Mouse (Mus musculus): ENCODE data around the gene Pih1d1. TPM values are rescaled to one million over a fixed set of nuclear protein-coding genes. Genes with fewer than 3 reads are reported as not detected.

Pih1d1 gene
- total RNA-seq, 1 experiment: 70.2 TPM

GRCm38 (mm10) chr7:45158991-45159390 lies 4.9 kb downstream of the Pih1d1 start:
- no peak overlapping the region for H3K27ac ChIP-seq (ENCODE audit: insufficient read depth, low read depth, low read length, poor library complexity, severe bottlenecking)
- TF ChIP-seq MAFK (IDR thresholded peaks at IDR 0.05; ENCODE audit: insufficient read depth, low read depth, low read length) (no peak), CHD2 (IDR thresholded peaks at IDR 0.05; ENCODE audit: low read depth, low read length) (no peak), ZC3H11A (IDR thresholded peaks at IDR 0.05; ENCODE audit: borderline replicate concordance, low read depth, low read length) (no peak), HCFC1 (IDR thresholded peaks at IDR 0.05; ENCODE audit: borderline replicate concordance, insufficient read depth, low read length) (no peak), ZNF384 (IDR thresholded peaks at IDR 0.05; ENCODE audit: low read depth, low read length) (no peak)
- no peak for DNase-seq (ENCODE audit: low read depth, low spot score)
- peaks cover under 1 to 5% of the 10 kb centered on the region in 2 experiments; a peak in 2 of 4 replicates for H3K4me1 ChIP-seq (ENCODE audit: control insufficient read depth in 2 of 2, insufficient read depth in 2 of 2, low read length in 2 of 2, poor library complexity in 1 of 2)
- no peak overlapping the region for H3K9ac ChIP-seq (ENCODE audit: insufficient read depth, low read depth, low read length, poor library complexity, severe bottlenecking)
- no peak overlapping the region for H3K4me3 ChIP-seq (ENCODE audit: insufficient read depth in 1 of 2, low read depth in 1 of 2, low read length in 2 of 2, poor library complexity in 1 of 2, severe bottlenecking in 1 of 2)
- in situ Hi-C loops (cut with MboI; ENCODE audit: low sequenced_read_pairs in 2 of 2, unreplicated experiment in 2 of 2): no loop called here
- H3K9me3 ChIP-seq (ENCODE audit: control insufficient read depth, insufficient read depth, low read depth, low read length): no peaks in the 10 kb centered on the region
- H3K36me3 ChIP-seq (ENCODE audit: control insufficient read depth, insufficient read depth, low read length, poor library complexity, severe bottlenecking): peaks cover 11% of the 10 kb centered on the region

DNA sequence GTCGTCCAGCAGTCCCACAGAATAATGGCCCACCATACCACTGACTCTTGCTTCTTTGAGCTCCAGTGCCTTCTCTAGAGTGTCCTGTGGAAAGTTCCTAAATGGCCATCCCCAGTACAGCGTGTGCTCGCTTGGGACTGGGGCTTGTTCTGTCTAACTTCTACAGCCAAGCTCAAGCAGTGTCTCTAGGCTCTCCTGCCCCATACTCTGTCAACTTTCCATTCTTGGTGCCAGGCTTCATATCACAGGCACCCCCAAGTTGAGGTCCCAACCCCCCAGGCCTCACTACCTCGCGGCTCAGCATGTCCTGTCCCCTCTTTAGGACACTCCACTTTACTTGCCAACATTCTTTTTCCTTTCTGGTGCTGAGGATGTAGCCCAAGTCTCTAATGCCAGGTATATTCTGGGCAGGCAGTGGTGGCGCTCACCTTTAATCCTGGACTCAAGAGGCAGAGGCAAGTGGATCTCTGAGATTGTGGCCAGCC lies 6.3 kb downstream of the Pih1d1 start:
- Histone ChIP-seq H3K4me3 (ENCODE audit: insufficient read depth in 1 of 2, low read depth in 1 of 2, low read length in 2 of 2, poor library complexity in 1 of 2, severe bottlenecking in 1 of 2) (no peak overlapping the region), H3K9ac (ENCODE audit: insufficient read depth, low read depth, low read length, poor library complexity, severe bottlenecking) (no peak overlapping the region), H3K4me1 (ENCODE audit: control insufficient read depth in 2 of 2, insufficient read depth in 2 of 2, low read length in 2 of 2, poor library complexity in 1 of 2) (peaks cover 4% of the 10 kb centered on the region in 2 experiments; a peak in 2 of 4 replicates), H3K27ac (ENCODE audit: insufficient read depth, low read depth, low read length, poor library complexity, severe bottlenecking) (no peak overlapping the region), H3K9me3 (ENCODE audit: control insufficient read depth, insufficient read depth, low read depth, low read length) (no peaks in the 10 kb centered on the region), H3K36me3 (ENCODE audit: control insufficient read depth, insufficient read depth, low read length, poor library complexity, severe bottlenecking) (peaks cover 11% of the 10 kb centered on the region)
- in situ Hi-C loops (cut with MboI; ENCODE audit: low sequenced_read_pairs in 2 of 2, unreplicated experiment in 2 of 2): no loop called here
- no peak for DNase-seq (ENCODE audit: low read depth, low spot score)
- TF ChIP-seq ZNF384 (IDR thresholded peaks at IDR 0.05; ENCODE audit: low read depth, low read length) (no peak), MAFK (IDR thresholded peaks at IDR 0.05; ENCODE audit: insufficient read depth, low read depth, low read length) (no peak), CHD2 (IDR thresholded peaks at IDR 0.05; ENCODE audit: low read depth, low read length) (no peak), ZC3H11A (IDR thresholded peaks at IDR 0.05; ENCODE audit: borderline replicate concordance, low read depth, low read length) (no peak), HCFC1 (IDR thresholded peaks at IDR 0.05; ENCODE audit: borderline replicate concordance, insufficient read depth, low read length) (no peak)

DNA sequence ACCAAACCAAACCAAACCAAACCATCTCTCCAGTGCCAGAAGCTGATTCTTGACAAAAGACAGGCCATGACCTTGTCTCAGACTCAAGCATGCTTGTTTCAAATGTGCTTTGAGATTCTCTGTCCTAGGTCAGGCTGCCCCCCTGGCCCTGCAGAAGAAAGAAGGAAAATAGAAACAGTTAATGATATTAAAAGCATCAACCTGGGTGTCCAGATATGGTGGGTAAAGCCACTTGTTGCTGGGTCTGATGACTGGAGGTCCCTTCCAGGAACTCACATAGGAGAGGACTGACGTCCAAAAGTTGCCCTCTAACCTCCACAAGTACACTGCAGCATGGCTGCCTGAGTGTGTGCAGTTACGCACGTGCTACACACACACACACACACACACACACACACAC lies 6.8 kb downstream of the Pih1d1 start:
- H3K4me1 ChIP-seq (ENCODE audit: control insufficient read depth in 2 of 2, insufficient read depth in 2 of 2, low read length in 2 of 2, poor library complexity in 1 of 2): peaks cover 2 to 4% of the 10 kb centered on the region in 2 experiments; a peak in 1 of 4 replicates
- no peaks in the 10 kb centered on the region for H3K9me3 ChIP-seq (ENCODE audit: control insufficient read depth, insufficient read depth, low read depth, low read length)
- H3K4me3 ChIP-seq (ENCODE audit: insufficient read depth in 1 of 2, low read depth in 1 of 2, low read length in 2 of 2, poor library complexity in 1 of 2, severe bottlenecking in 1 of 2): no peak overlapping the region
- peaks cover 11% of the 10 kb centered on the region for H3K36me3 ChIP-seq (ENCODE audit: control insufficient read depth, insufficient read depth, low read length, poor library complexity, severe bottlenecking)
- no peak overlapping the region for H3K27ac ChIP-seq (ENCODE audit: insufficient read depth, low read depth, low read length, poor library complexity, severe bottlenecking)
- no peak for TF ChIP-seq HCFC1 (IDR thresholded peaks at IDR 0.05; ENCODE audit: borderline replicate concordance, insufficient read depth, low read length)
- no peak for TF ChIP-seq ZC3H11A (IDR thresholded peaks at IDR 0.05; ENCODE audit: borderline replicate concordance, low read depth, low read length)
- no peak for TF ChIP-seq MAFK (IDR thresholded peaks at IDR 0.05; ENCODE audit: insufficient read depth, low read depth, low read length)
- no peak for TF ChIP-seq CHD2 (IDR thresholded peaks at IDR 0.05; ENCODE audit: low read depth, low read length)
- TF ChIP-seq ZNF384 (IDR thresholded peaks at IDR 0.05; ENCODE audit: low read depth, low read length): no peak
- in situ Hi-C loops (cut with MboI; ENCODE audit: low sequenced_read_pairs in 2 of 2, unreplicated experiment in 2 of 2): no loop called here
- no peak overlapping the region for H3K9ac ChIP-seq (ENCODE audit: insufficient read depth, low read depth, low read length, poor library complexity, severe bottlenecking)
- no peak for DNase-seq (ENCODE audit: low read depth, low spot score)

- Histone ChIP-seq H3K27ac (ENCODE audit: insufficient read depth, low read depth, low read length, poor library complexity, severe bottlenecking) (no peak overlapping the region), H3K9me3 (ENCODE audit: control insufficient read depth, insufficient read depth, low read depth, low read length) (no peaks in the 10 kb centered on the region), H3K4me3 (ENCODE audit: insufficient read depth in 1 of 2, low read depth in 1 of 2, low read length in 2 of 2, poor library complexity in 1 of 2, severe bottlenecking in 1 of 2) (peak overlapping the region; percentile 13 to 24; a peak in 3 of 4 replicates), H3K4me1 (ENCODE audit: control insufficient read depth in 2 of 2, insufficient read depth in 2 of 2, low read length in 2 of 2, poor library complexity in 1 of 2) (peaks cover 2 to 7% of the 10 kb centered on the region in 2 experiments; a peak in 1 of 4 replicates), H3K9ac (ENCODE audit: insufficient read depth, low read depth, low read length, poor library complexity, severe bottlenecking) (peak overlapping the region; percentile 36; the same call in 1 of the 2 replicates), H3K36me3 (ENCODE audit: control insufficient read depth, insufficient read depth, low read length, poor library complexity, severe bottlenecking) (peaks cover 11% of the 10 kb centered on the region)
- TF ChIP-seq ZC3H11A (IDR thresholded peaks at IDR 0.05; ENCODE audit: borderline replicate concordance, low read depth, low read length) (no peak), HCFC1 (IDR thresholded peaks at IDR 0.05; ENCODE audit: borderline replicate concordance, insufficient read depth, low read length) (peak; percentile 90), MAFK (IDR thresholded peaks at IDR 0.05; ENCODE audit: insufficient read depth, low read depth, low read length) (no peak), ZNF384 (IDR thresholded peaks at IDR 0.05; ENCODE audit: low read depth, low read length) (0 out of 2 replicates have a peak, but pooled peaks have one; percentile 5), CHD2 (IDR thresholded peaks at IDR 0.05; ENCODE audit: low read depth, low read length) (no peak)
- peak; percentile 85 for DNase-seq (ENCODE audit: low read depth, low spot score)
- in situ Hi-C loops (cut with MboI; ENCODE audit: low sequenced_read_pairs in 2 of 2, unreplicated experiment in 2 of 2): no loop called here
Observed at GRCm38 (mm10) chr7:45161612-45162473, 7.7 kb downstream of the Pih1d1 start.
